Mouse (Mus musculus) layer of hippocampus, adult 11-12 months (tissue): ENCODE data around the gene Wdr4.

ENCODE experiments used
- DNase-seq: peaks from one replicate; pipeline ENCODE4 v3.0.0; 2022; ENCODE audit warnings: low spot score

The Wdr4 gene

DNA sequence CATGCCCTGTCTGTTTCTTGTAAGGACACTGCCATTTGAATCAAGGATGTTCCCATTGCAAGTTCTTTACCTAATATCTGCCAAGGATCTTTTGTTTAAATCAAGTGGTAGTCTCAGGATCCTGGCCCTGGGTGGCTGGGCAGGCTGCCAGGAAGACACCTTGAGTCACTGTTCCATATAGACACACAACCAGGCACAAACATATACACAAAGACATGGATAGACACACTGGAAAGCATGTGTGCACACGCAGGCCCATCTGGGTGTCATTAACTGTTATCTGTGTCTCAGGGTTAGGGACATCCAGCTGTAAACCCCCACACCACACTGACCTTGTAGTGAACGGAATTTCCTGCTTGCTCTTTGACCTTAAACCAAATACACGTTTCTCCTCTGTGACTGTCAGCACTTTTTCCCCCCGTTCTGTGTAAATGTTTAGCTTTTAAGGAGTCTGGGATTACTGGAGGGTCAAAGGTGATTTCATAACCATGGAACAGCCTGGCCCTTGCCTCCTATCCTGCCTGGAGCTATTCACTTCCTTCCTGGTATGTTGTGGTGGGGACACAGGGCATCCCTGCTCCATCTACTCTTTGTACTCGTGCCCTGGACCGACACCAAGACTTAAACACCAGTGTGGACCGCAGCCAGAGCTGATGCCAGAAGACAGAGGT, 74.6 kb downstream of the Wdr4 start:
- no peak for DNase-seq
